Mouse (Mus musculus): ENCODE results near the gene Zfp653.

Gene Zfp653

GRCm38 (mm10) chr9:22067195-22067594 lies 4.0 kb downstream of the Zfp653 start:
- no peak for DNase-seq

GRCm38 (mm10) chr9:22066433-22066832 lies 4.7 kb downstream of the Zfp653 start:
- peak; percentile 69 to 70 for DNase-seq

GRCm38 (mm10) chr9:22065642-22066041 lies 5.5 kb downstream of the Zfp653 start:
- DNase-seq = no peak

GRCm38 (mm10) chr9:22064341-22064740 lies 6.8 kb downstream of the Zfp653 start:
- peak; percentile 93 for DNase-seq

- DNase-seq = peak; percentile 72 to 74
These were observed 9.8 kb downstream of the Zfp653 start for GRCm38 (mm10) chr9:22061339-22061738.

GRCm38 (mm10) chr9:22058011-22058424 lies 13.2 kb downstream of the Zfp653 start:
- DNase-seq = peak; percentile 64 to 76

GRCm38 (mm10) chr9:22057031-22057517 lies 14.1 kb downstream of the Zfp653 start:
- no peak for DNase-seq

GRCm38 (mm10) chr9:22056303-22056910 lies 14.8 kb downstream of the Zfp653 start:
- DNase-seq = no peak

GRCm38 (mm10) chr9:22055713-22056112 lies 15.5 kb downstream of the Zfp653 start:
- peak; percentile 43 to 54 for DNase-seq

- DNase-seq = peak; percentile 83 to 88
These were observed 16.6 kb downstream of the Zfp653 start for GRCm38 (mm10) chr9:22054411-22055076.

GRCm38 (mm10) chr9:22053657-22054056 lies 17.5 kb downstream of the Zfp653 start:
- no peak for DNase-seq

GRCm38 (mm10) chr9:22051958-22052254 lies 19.3 kb downstream of the Zfp653 start, which contains the start of gene Elavl3:
TSS of gene Elavl3 (minus strand) at chr9:22052023.
- peak; percentile 92 for DNase-seq

- DNase-seq = peak; percentile 70 to 71
These were observed 19.8 kb downstream of the Zfp653 start for GRCm38 (mm10) chr9:22051161-22051957.

GRCm38 (mm10) chr9:22050351-22050889 lies 20.8 kb downstream of the Zfp653 start:
- DNase-seq = peak; percentile 88 to 90

GRCm38 (mm10) chr9:22049721-22050270 lies 21.4 kb downstream of the Zfp653 start:
- peak in 1 of 2 experiments; percentile 58 for DNase-seq

GRCm38 (mm10) chr9:22049315-22049714 lies 21.9 kb downstream of the Zfp653 start:
- DNase-seq = peak; percentile 34 to 52

GRCm38 (mm10) chr9:22047329-22047728 lies 23.8 kb downstream of the Zfp653 start:
- peak; percentile 52 to 58 for DNase-seq

- no peak for DNase-seq
These were observed 29.3 kb downstream of the Zfp653 start for GRCm38 (mm10) chr9:22041832-22042231.

GRCm38 (mm10) chr9:22037826-22038225 lies 33.4 kb downstream of the Zfp653 start:
- DNase-seq = no peak

- no peak for DNase-seq
These were observed 35.7 kb downstream of the Zfp653 start for GRCm38 (mm10) chr9:22035300-22036044.

GRCm38 (mm10) chr9:22030386-22030785 lies 40.8 kb downstream of the Zfp653 start:
- no peak for DNase-seq

GRCm38 (mm10) chr9:22028467-22028866 lies 42.7 kb downstream of the Zfp653 start:
- DNase-seq = no peak
